Mouse (Mus musculus): ENCODE data around the gene Dpy19l3. TPM values are rescaled to one million over a fixed set of nuclear protein-coding genes. Genes with fewer than 3 reads are reported as not detected.

The Dpy19l3 gene
- polyA plus RNA-seq, 1 experiment = not detected

GRCm38 (mm10) chr7:35659173-35659572 lies 95.1 kb downstream of the Dpy19l3 start:
- TF ChIP-seq POLR2A (IDR thresholded peaks at IDR 0.05; ENCODE audit: insufficient read depth, low read depth, low read length) = no peak
- TF ChIP-seq CTCF (IDR thresholded peaks at IDR 0.05; ENCODE audit: insufficient read depth, low read depth, low read length) = peak; percentile 56
- Histone ChIP-seq H3K27ac (ENCODE audit: insufficient read depth, low read depth, low read length) (no peak overlapping the region), H3K4me3 (ENCODE audit: insufficient read depth, low read depth, low read length) (no peak overlapping the region), H3K4me1 (ENCODE audit: control insufficient read depth, insufficient read depth, low read length) (no peaks in the 10 kb centered on the region)
- 63% methylated on average over 3 of the region's 3 CpGs for WGBS

DNA sequence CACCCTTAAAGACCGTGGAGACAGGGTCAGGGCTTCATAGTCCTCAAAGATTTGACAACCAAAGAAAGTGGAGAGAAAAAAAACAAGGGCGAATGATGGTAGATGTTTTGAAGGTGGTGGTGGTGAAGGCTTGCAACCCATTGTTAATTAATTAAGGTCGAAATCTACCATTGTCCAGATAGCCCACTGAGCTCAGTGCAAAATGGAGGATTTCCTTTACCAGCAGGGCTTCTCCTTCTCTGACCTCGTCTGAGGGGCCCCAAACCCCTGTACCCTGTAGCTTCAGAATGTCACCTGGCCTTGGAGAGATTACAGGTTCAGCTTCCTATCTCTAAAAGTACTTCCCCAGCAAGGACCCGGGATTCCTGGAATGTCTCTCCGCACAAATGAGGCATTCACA lies 96.4 kb downstream of the Dpy19l3 start:
- 63% methylated on average over 6 of the region's 6 CpGs for WGBS
- TF ChIP-seq CTCF (IDR thresholded peaks at IDR 0.05; ENCODE audit: insufficient read depth, low read depth, low read length) (no peak), POLR2A (IDR thresholded peaks at IDR 0.05; ENCODE audit: insufficient read depth, low read depth, low read length) (no peak)
- H3K4me3 ChIP-seq (ENCODE audit: insufficient read depth, low read depth, low read length) = no peak overlapping the region
- no peak overlapping the region for H3K27ac ChIP-seq (ENCODE audit: insufficient read depth, low read depth, low read length)
- no peaks in the 10 kb centered on the region for H3K4me1 ChIP-seq (ENCODE audit: control insufficient read depth, insufficient read depth, low read length)

DNA sequence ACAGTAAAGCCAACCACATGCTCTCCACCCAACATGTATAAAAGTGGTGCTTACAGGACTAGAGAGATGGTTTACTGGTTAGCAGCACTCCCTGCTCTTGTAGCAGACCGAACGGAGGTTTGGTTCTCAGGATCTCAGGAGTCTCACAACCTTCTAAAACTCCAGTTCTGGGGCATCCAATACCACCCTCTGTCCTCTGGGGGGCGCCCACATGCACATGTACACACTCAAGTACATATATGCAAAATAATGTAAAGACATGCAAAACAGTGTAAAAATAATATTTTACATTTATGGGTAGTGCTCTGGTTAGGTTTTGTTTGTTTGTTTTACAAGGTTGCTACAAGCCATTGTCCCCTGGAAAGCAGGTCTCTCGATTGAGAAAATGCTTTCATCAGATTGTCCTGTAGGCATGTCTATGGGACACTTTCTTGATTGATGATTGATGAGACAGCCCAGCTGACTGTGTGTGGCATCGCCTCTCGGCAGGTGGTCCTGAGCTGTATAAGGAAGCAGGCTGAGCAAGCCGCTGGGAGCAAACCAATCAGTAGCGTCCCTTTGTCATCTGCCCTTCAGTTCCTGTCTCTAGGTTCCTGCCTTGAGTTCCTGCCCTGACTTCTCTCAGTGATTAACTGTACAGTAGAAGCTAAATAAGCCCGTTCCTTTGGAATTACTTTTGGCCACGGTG lies 102.5 kb downstream of the Dpy19l3 start:
- Histone ChIP-seq H3K4me3 (ENCODE audit: insufficient read depth, low read depth, low read length) (no peak overlapping the region), H3K27ac (ENCODE audit: insufficient read depth, low read depth, low read length) (no peak overlapping the region), H3K4me1 (ENCODE audit: control insufficient read depth, insufficient read depth, low read length) (peaks cover under 1% of the 10 kb centered on the region; the same call in 1 of the 2 replicates)
- TF ChIP-seq POLR2A (IDR thresholded peaks at IDR 0.05; ENCODE audit: insufficient read depth, low read depth, low read length) (no peak), CTCF (IDR thresholded peaks at IDR 0.05; ENCODE audit: insufficient read depth, low read depth, low read length) (no peak)
- whole genome bisulfite sequencing = 85% methylated on average over 10 of the region's 10 CpGs

DNA sequence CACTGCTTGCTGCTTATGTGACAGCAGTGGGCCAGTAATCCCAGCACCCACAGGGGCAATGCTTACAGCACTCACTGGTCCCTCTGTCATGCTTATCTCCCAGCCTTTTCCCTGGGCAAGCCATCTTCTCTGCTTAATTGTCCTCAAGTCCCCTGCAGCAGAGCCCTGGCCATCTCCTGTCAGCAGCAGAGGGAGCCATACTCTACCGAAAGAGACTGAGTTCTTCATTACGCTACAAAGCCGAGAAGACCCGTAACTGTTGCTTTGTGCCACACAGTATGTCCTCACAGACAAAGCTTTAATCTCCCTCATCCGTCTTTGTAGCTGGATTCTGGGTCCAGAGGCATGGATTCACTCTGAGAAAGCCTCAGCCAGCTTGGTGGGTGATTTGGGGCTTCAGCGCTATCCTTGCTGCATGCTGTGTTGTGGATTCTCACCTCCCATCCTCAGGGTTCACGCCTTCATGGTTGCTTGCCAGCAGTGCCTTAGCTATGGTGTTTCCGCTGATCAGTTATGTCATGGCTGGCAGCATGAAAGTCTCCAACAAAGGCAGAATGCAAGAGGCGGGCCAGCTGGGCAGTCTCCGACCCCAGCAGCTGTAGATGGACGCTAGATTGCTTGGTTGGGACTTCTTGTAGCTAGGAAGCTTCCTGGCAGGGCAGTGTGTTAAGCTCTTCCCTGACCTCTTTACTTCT lies 103.4 kb downstream of the Dpy19l3 start:
- Histone ChIP-seq H3K4me1 (ENCODE audit: control insufficient read depth, insufficient read depth, low read length) (peaks cover 4% of the 10 kb centered on the region), H3K27ac (ENCODE audit: insufficient read depth, low read depth, low read length) (no peak overlapping the region), H3K4me3 (ENCODE audit: insufficient read depth, low read depth, low read length) (no peak overlapping the region)
- 30% methylated on average over 11 of the region's 11 CpGs for WGBS
- TF ChIP-seq POLR2A (IDR thresholded peaks at IDR 0.05; ENCODE audit: insufficient read depth, low read depth, low read length) = no peak
- TF ChIP-seq CTCF (IDR thresholded peaks at IDR 0.05; ENCODE audit: insufficient read depth, low read depth, low read length) = 0 out of 2 replicates have a peak, but pooled peaks have one; percentile 19

DNA sequence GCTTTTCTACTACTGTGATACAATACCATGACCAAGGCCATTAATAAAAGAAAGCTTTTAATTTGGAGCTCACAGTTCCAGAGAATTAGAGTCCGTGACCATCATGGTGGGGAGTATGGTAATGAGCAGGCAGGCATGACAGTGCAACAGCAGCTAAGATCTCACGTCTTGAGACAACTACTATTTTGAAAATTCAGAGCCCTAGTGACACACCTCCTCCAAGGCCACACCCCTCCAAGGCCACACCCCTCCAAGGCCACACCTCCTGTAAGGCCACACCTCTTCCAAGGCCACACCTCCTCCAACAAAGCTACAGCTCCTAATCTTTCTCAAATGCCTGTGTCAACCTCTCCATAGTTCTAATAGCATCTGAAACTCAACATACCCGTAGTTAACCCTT lies 105.2 kb downstream of the Dpy19l3 start:
- TF ChIP-seq CTCF (IDR thresholded peaks at IDR 0.05; ENCODE audit: insufficient read depth, low read depth, low read length) (no peak), POLR2A (IDR thresholded peaks at IDR 0.05; ENCODE audit: insufficient read depth, low read depth, low read length) (no peak)
- Histone ChIP-seq H3K4me1 (ENCODE audit: control insufficient read depth, insufficient read depth, low read length) (peaks cover 6% of the 10 kb centered on the region), H3K4me3 (ENCODE audit: insufficient read depth, low read depth, low read length) (no peak overlapping the region), H3K27ac (ENCODE audit: insufficient read depth, low read depth, low read length) (no peak overlapping the region)
- WGBS = 43% methylated on average over 3 of the region's 3 CpGs

DNA sequence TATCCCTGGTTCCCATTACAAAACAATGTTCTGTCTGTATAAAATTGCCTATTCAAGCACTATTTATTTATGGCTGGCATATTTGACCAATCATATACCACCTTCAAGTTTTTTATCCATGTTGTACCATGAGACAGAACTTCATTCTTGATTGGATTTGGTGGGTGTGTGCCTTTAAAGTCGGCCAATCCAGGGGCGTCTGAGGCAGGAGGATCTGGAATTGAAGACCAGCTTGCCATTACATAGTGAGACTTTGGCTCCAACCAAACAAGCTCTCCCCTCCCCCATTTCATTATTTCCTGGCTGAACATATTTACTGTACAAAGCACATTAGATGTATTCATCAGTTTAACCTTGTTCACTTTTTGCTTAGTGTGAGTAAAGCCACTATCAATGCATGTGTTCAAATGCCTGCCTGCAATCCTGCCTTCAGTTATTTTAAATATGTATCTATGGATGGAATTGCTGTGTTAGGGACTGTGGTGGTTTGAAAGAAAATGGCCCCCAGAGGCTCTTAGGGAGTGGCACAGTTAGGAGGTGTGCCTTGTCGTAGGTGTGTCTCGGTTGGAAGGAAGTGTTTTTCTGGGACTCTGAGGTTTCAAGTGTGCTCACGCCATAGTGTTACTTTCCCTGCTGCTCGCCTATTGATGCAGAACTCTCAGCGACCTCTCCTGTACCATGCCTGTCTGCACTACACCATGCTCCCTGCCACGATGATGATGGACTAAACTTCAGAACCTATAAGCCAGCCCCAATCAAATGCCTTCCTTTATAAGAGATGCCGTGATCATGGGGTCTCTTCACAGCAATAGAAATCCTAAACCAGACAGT lies 105.8 kb downstream of the Dpy19l3 start:
- no peak for TF ChIP-seq POLR2A (IDR thresholded peaks at IDR 0.05; ENCODE audit: insufficient read depth, low read depth, low read length)
- no peak for TF ChIP-seq CTCF (IDR thresholded peaks at IDR 0.05; ENCODE audit: insufficient read depth, low read depth, low read length)
- peaks cover 6% of the 10 kb centered on the region for H3K4me1 ChIP-seq (ENCODE audit: control insufficient read depth, insufficient read depth, low read length)
- WGBS = 75% methylated on average over 9 of the region's 9 CpGs
- H3K4me3 ChIP-seq (ENCODE audit: insufficient read depth, low read depth, low read length) = no peak overlapping the region
- no peak overlapping the region for H3K27ac ChIP-seq (ENCODE audit: insufficient read depth, low read depth, low read length)

- TF ChIP-seq POLR2A (IDR thresholded peaks at IDR 0.05; ENCODE audit: insufficient read depth, low read depth, low read length) = peak; percentile 81
- no peak for TF ChIP-seq CTCF (IDR thresholded peaks at IDR 0.05; ENCODE audit: insufficient read depth, low read depth, low read length)
- no peak within 1 kb of the TSS for H3K27ac ChIP-seq (ENCODE audit: insufficient read depth, low read depth, low read length)
Observed at GRCm38 (mm10) chr7:35647101-35647698, 107.1 kb downstream of the Dpy19l3 start, which contains the start of gene Pdcd5. TSS of gene Pdcd5 (minus strand) at chr7:35647521.

GRCm38 (mm10) chr7:35646317-35647081 lies 107.8 kb downstream of the Dpy19l3 start:
- H3K4me3 ChIP-seq (ENCODE audit: insufficient read depth, low read depth, low read length) = peak overlapping the region; percentile 89
- no peak for TF ChIP-seq POLR2A (IDR thresholded peaks at IDR 0.05; ENCODE audit: insufficient read depth, low read depth, low read length)
- no peak for TF ChIP-seq CTCF (IDR thresholded peaks at IDR 0.05; ENCODE audit: insufficient read depth, low read depth, low read length)
- H3K27ac ChIP-seq (ENCODE audit: insufficient read depth, low read depth, low read length) = no peak overlapping the region
- WGBS = 10% methylated on average over 34 of the region's 34 CpGs
- H3K4me1 ChIP-seq (ENCODE audit: control insufficient read depth, insufficient read depth, low read length) = peaks cover 6% of the 10 kb centered on the region

More at GRCm38 (mm10) chr7:35647101-35647698, 107.1 kb downstream of the Dpy19l3 start, which contains the start of gene Pdcd5:
- WGBS = under 1% methylated on average over 64 of the region's 64 CpGs
- Histone ChIP-seq H3K4me3 (ENCODE audit: insufficient read depth, low read depth, low read length) (peak within 1 kb of the TSS; percentile 89), H3K4me1 (ENCODE audit: control insufficient read depth, insufficient read depth, low read length) (peaks cover 6% of the 10 kb centered on the region)

All from olfactory bulb, adult 2 months (tissue).